Mouse (Mus musculus) heart, postnatal 36 days (tissue): ENCODE measurements at regions not wholly inside any gene's neighbourhood (a gene's known extent, or its start where the extent isn't known, plus 50 kb on each side); places are given as distances from the start of the nearest gene placed in this dataset.

Experiments
- DNase-seq, 2 experiments: peaks; one replicate each; pipeline ENCODE4 v3.0.0; 2021 to 2022
- intact Hi-C: fragments of 180-260 bp; cut with DNase I; formaldehyde crosslinking; loops from one replicate; pipeline ENCODE4 v1.15.1; 2025

GRCm38 (mm10) chr8:56682564-56682963, 131.7 kb downstream of the Fbxo8 start:
- intact Hi-C loops = loop anchor here (2.0 to 10.0 kb wide), 5 partner anchors 200 to 852 kb away; no protein-coding TSS in a partner anchor
- DNase-seq = peak in 1 of 2 experiments; percentile 1

- DNase-seq = no peak
- intact Hi-C loops = loop anchor here (5.0 to 10.0 kb wide), 4 partner anchors 198 to 850 kb away; no protein-coding TSS in a partner anchor
Observed at GRCm38 (mm10) chr8:56684352-56684751, 133.5 kb downstream of the Fbxo8 start.

- intact Hi-C loops = no loop called here
- no peak for DNase-seq
Observed at GRCm38 (mm10) chr8:56695436-56695835, 144.5 kb downstream of the Fbxo8 start.

GRCm38 (mm10) chr8:56700580-56701145, 149.8 kb downstream of the Fbxo8 start:
- no peak for DNase-seq
- intact Hi-C loops = no loop called here

GRCm38 (mm10) chr8:56706377-56706776, 155.5 kb downstream of the Fbxo8 start:
- no peak for DNase-seq
- intact Hi-C loops = no loop called here

GRCm38 (mm10) chr8:56706941-56707706, 156.2 kb downstream of the Fbxo8 start:
- no peak for DNase-seq
- intact Hi-C loops = no loop called here

- no peak for DNase-seq
- intact Hi-C loops = loop anchor here (10.0 kb wide), 2 partner anchors 615 to 805 kb away; no protein-coding TSS in a partner anchor
Observed at GRCm38 (mm10) chr8:56720001-56720400, 169.1 kb downstream of the Fbxo8 start.

- DNase-seq = no peak
- intact Hi-C loops = loop anchor here (10.0 kb wide), 2 partner anchors 612 to 802 kb away; no protein-coding TSS in a partner anchor
Observed at GRCm38 (mm10) chr8:56722473-56723236, 171.8 kb downstream of the Fbxo8 start.

- no peak for DNase-seq
- intact Hi-C loops = loop anchor here (10.0 kb wide), 2 partner anchors 610 to 800 kb away; no protein-coding TSS in a partner anchor
Observed at GRCm38 (mm10) chr8:56724607-56725006, 173.7 kb downstream of the Fbxo8 start.

GRCm38 (mm10) chr8:56733318-56733717, 182.4 kb downstream of the Fbxo8 start:
- DNase-seq = no peak
- intact Hi-C loops = no loop called here

GRCm38 (mm10) chr8:56735021-56735420, 184.1 kb downstream of the Fbxo8 start:
- intact Hi-C loops = no loop called here
- DNase-seq = no peak

GRCm38 (mm10) chr8:56767034-56767433, 216.1 kb downstream of the Fbxo8 start:
- intact Hi-C loops = no loop called here
- DNase-seq = no peak

GRCm38 (mm10) chr8:56784441-56784840, 233.6 kb downstream of the Fbxo8 start:
- DNase-seq = no peak
- intact Hi-C loops = no loop called here

GRCm38 (mm10) chr8:56789549-56790270, 238.8 kb downstream of the Fbxo8 start:
- intact Hi-C loops = no loop called here
- peak in 1 of 2 experiments; percentile 1 for DNase-seq

GRCm38 (mm10) chr8:56832651-56833050, 281.8 kb downstream of the Fbxo8 start:
- intact Hi-C loops = no loop called here
- no peak for DNase-seq

- intact Hi-C loops = no loop called here
- DNase-seq = peak in 1 of 2 experiments; percentile 11
Observed at GRCm38 (mm10) chr8:56833129-56833528, 282.2 kb downstream of the Fbxo8 start.

- DNase-seq = peak; percentile 4 to 6
- intact Hi-C loops = loop anchor here (5.0 to 10.0 kb wide), 6 partner anchors 201 to 651 kb away; no protein-coding TSS in a partner anchor
Observed at GRCm38 (mm10) chr8:56883449-56883848, 332.6 kb downstream of the Fbxo8 start.

- DNase-seq = no peak
- intact Hi-C loops = loop anchor here (5.0 to 10.0 kb wide), 6 partner anchors 202 to 651 kb away; no protein-coding TSS in a partner anchor
Observed at GRCm38 (mm10) chr8:56884195-56884594, 333.3 kb downstream of the Fbxo8 start.

- intact Hi-C loops = no loop called here
- DNase-seq = no peak
Observed at GRCm38 (mm10) chr8:56893638-56894037, 342.7 kb downstream of the Fbxo8 start.

GRCm38 (mm10) chr8:56915362-56915761, 364.5 kb downstream of the Fbxo8 start:
- intact Hi-C loops = no loop called here
- DNase-seq = no peak
